ENCODE assay signal across 11 mouse cellular contexts in the genomic region with DNA sequence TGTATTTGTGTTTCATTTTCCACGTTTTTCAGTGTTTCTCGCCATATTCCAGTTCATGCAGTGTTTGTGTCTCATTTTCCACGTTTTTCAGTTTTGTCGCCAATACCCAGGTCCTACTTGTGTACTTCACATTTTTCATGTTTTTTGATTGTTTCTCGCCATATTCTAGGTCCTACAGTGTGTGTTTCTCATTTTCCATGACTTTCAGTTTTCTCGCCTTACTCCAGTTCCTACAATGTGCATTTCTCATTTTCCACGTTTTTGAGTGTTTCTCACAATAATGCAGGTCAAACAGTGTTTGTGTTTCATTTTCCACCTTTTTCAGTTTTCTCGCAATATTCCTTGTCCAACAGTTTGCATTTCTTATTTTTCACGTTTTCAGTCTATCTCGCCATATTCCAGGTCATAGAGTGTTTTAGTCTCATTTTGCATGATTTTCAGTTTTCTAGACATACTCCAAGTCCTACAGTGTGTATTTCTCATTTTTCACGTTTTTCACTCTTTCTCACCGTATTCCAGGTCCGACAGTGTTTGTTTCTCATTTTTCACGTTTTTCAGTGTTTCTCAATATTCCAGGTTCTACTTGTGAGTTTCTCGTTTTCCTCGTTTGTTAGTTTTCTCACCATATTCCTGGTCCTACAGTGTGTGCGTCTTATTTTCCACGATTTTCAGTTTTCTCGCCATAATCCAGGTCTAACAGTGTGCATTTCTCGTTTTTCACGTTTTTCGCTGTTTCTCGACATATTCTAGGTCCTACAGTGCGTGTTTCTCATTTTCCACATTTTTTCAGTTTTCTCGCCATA.
DNase-seq lines count a peak whose midpoint lies in the region; ATAC-seq and TF ChIP-seq lines count a peak whose summit lies in the region.
"Had no signal": no experiment of that assay in that cellular context is flagged by ENCODE, and none has a peak within 500 bp of the region (broad histone marks: within the 10 kb centered on the region; RNA-seq: fewer than 3 reads in every experiment).

No protein-coding gene starts in this region.

- dilution Hi-C loops in CH12.LX (cut with MboI; ENCODE audit: extremely low pct_ligation_motif_present, extremely low pct_unique_long_range_greater_than_20kb, low sequenced_read_pairs): no loop called here

- no peak overlapping the region for H3K4me2 ChIP-seq in kidney, postnatal 0 days (ENCODE audit: low read length)
- no peak overlapping the region for H3K4me2 ChIP-seq in CH12.LX (ENCODE audit: insufficient read depth, low read depth, poor library complexity, severe bottlenecking)
- no peak overlapping the region for H3K4me2 ChIP-seq in hindbrain, postnatal 0 days (ENCODE audit: low read depth, low read length)
- H3K4me2 ChIP-seq: liver, embryonic 15.5 days had no signal

- no peak overlapping the region for H3K9ac ChIP-seq in kidney, postnatal 0 days (ENCODE audit: low read depth, low read length)
- H3K9ac ChIP-seq in CH12.LX (ENCODE audit: insufficient read depth, low read depth): no peak overlapping the region
- no peak overlapping the region for H3K9ac ChIP-seq in hindbrain, postnatal 0 days (replicated peaks; ENCODE audit: low read length)
- H3K9ac ChIP-seq: liver, embryonic 15.5 days had no signal

- no peak for TF ChIP-seq RAD21 in CH12.LX (IDR thresholded peaks at IDR 0.05; ENCODE audit: low read depth, low read length)

- H3K9me3 ChIP-seq in kidney, postnatal 0 days (replicated peaks; ENCODE audit: low read length): peaks cover 30% of the 10 kb centered on the region
- H3K9me3 ChIP-seq in CH12.LX (replicated peaks; ENCODE audit: low read length): peaks cover 11% of the 10 kb centered on the region
- H3K9me3 ChIP-seq in hindbrain, postnatal 0 days (ENCODE audit: low read length): peaks cover 33% of the 10 kb centered on the region

- ATAC-seq in kidney, postnatal 0 days (replicated peaks; ENCODE audit: low FRiP score, low read depth): peak; percentile 59; the same call in 1 of the 2 replicates
- ATAC-seq in hindbrain, postnatal 0 days: no peak

- TF ChIP-seq CTCF in kidney, postnatal 0 days (IDR thresholded peaks at IDR 0.05; ENCODE audit: low read depth): no peak
- peak in 1 of 2 experiments; percentile 67; a peak in 1 of 4 replicates for TF ChIP-seq CTCF in CH12.LX (conservative IDR thresholded peaks at IDR 0.05 in 1 of 2, IDR thresholded peaks at IDR 0.05 in 1 of 2; ENCODE audit: low read depth in 2 of 2, low read length in 2 of 2)
- no peak for TF ChIP-seq CTCF in hindbrain, postnatal 0 days (IDR thresholded peaks at IDR 0.05; ENCODE audit: low read depth)

- no peaks in the 10 kb centered on the region for H3K27me3 ChIP-seq in kidney, postnatal 0 days (ENCODE audit: insufficient read depth, low read length)
- no peaks in the 10 kb centered on the region for H3K27me3 ChIP-seq in CH12.LX (replicated peaks)
- no peaks in the 10 kb centered on the region for H3K27me3 ChIP-seq in hindbrain, postnatal 0 days (ENCODE audit: insufficient read depth, low read length)
- H3K27me3 ChIP-seq: liver, embryonic 15.5 days had no signal

- WGBS in kidney, postnatal 0 days: 84% methylated on average over 25 of the region's 25 CpGs
- WGBS in hindbrain, postnatal 0 days: 84% methylated on average over 25 of the region's 25 CpGs

- DNase-seq in embryo, embryonic 10.5 days (ENCODE audit: low spot score): peak; percentile 29
- no peak for DNase-seq in embryo, embryonic 11 days
- DNase-seq in kidney, postnatal 0 days (ENCODE audit: low spot score): no peak
- no peak for DNase-seq in kidney, adult 18-20 months
- DNase-seq in CH12.LX (ENCODE audit: extremely low read depth): peak; percentile 91
- DNase-seq in hindbrain, postnatal 0 days (ENCODE audit: low spot score): peak; percentile 22
- no peak for DNase-seq in left cerebral cortex, adult 18-20 months (ENCODE audit: low spot score in 2 of 2)
- no peak for DNase-seq in layer of hippocampus, postnatal 36 days
- DNase-seq: adrenal gland, adult 2 months; cerebellum, adult 9-10 months had no signal

- H3K27ac ChIP-seq in kidney, postnatal 0 days: no peak overlapping the region
- H3K27ac ChIP-seq in CH12.LX (ENCODE audit: insufficient read depth, low read depth): no peak overlapping the region
- H3K27ac ChIP-seq in hindbrain, postnatal 0 days: no peak overlapping the region
- H3K27ac ChIP-seq: liver, embryonic 15.5 days had no signal

- H3K36me3 ChIP-seq in kidney, postnatal 0 days (ENCODE audit: insufficient read depth, low read length): no peaks in the 10 kb centered on the region
- no peaks in the 10 kb centered on the region for H3K36me3 ChIP-seq in CH12.LX (replicated peaks in 1 of 2; ENCODE audit: control insufficient read depth in 1 of 2, insufficient read depth in 1 of 2, low read length in 1 of 2)
- no peaks in the 10 kb centered on the region for H3K36me3 ChIP-seq in hindbrain, postnatal 0 days (ENCODE audit: insufficient read depth, low read length)
- H3K36me3 ChIP-seq: liver, embryonic 15.5 days had no signal

- H3K4me1 ChIP-seq in kidney, postnatal 0 days (replicated peaks; ENCODE audit: insufficient read depth, low read length): no peaks in the 10 kb centered on the region
- no peaks in the 10 kb centered on the region for H3K4me1 ChIP-seq in CH12.LX (ENCODE audit: control insufficient read depth in 1 of 2, insufficient read depth in 2 of 2)
- no peaks in the 10 kb centered on the region for H3K4me1 ChIP-seq in hindbrain, postnatal 0 days (ENCODE audit: insufficient read depth, low read length)
- H3K4me1 ChIP-seq: liver, embryonic 15.5 days had no signal

- peaks cover 9% of the 10 kb centered on the region; the same call in 1 of the 2 replicates for H3K79me2 ChIP-seq in CH12.LX (replicated peaks; ENCODE audit: control insufficient read depth, extremely low read depth, insufficient read depth, poor library complexity, severe bottlenecking)

- H3K4me3 ChIP-seq in kidney, postnatal 0 days (replicated peaks; ENCODE audit: low read depth, low read length): no peak overlapping the region
- H3K4me3 ChIP-seq in CH12.LX (replicated peaks in 1 of 3; ENCODE audit: low read depth in 2 of 3, low read length in 2 of 3, poor library complexity in 1 of 3): no peak overlapping the region
- H3K4me3 ChIP-seq in hindbrain, postnatal 0 days (ENCODE audit: low read length): no peak overlapping the region
- H3K4me3 ChIP-seq: liver, embryonic 15.5 days had no signal

- TF ChIP-seq POLR2A in CH12.LX (IDR thresholded peaks at IDR 0.05; ENCODE audit: low read depth, low read length): no peak

- in situ Hi-C loops in CH12.LX (cut with MboI; ENCODE audit: low pct_ligation_motif_present, low pct_unique_long_range_greater_than_20kb, low sequenced_read_pairs): no loop called here

- TF ChIP-seq EP300 in CH12.LX (IDR thresholded peaks at IDR 0.05; ENCODE audit: low read length): no peak

TF ChIP-seq in CH12.LX, 34 proteins besides CTCF, POLR2A, EP300 and RAD21:
- no peak for TF ChIP-seq USF1 (IDR thresholded peaks at IDR 0.05; ENCODE audit: low read depth, low read length)
- no peak for TF ChIP-seq SIN3A (IDR thresholded peaks at IDR 0.05; ENCODE audit: low read length)
- peak; percentile 90; the same call in 1 of the 2 replicates for TF ChIP-seq PAX5 (IDR thresholded peaks at IDR 0.05; ENCODE audit: low read length)
- no peak for TF ChIP-seq RCOR1 (conservative IDR thresholded peaks at IDR 0.05; ENCODE audit: low read depth, low read length)
- no peak for TF ChIP-seq GABPA (IDR thresholded peaks at IDR 0.05; ENCODE audit: insufficient replicate concordance, low read depth, low read length)
- TF ChIP-seq ZC3H11A (IDR thresholded peaks at IDR 0.05; ENCODE audit: low read depth, low read length): no peak
- no peak for TF ChIP-seq UBTF (IDR thresholded peaks at IDR 0.05; ENCODE audit: low read depth, low read length)
- no peak for TF ChIP-seq MXI1 (IDR thresholded peaks at IDR 0.05; ENCODE audit: low read depth, low read length)
TF ChIP-seq in CH12.LX: peak in this region for 1.

Comparison
In these comparisons a context has a peak if more than half of its experiments do, and no peak if none do; other contexts are left out.
1. DNase-seq: peak in embryo, embryonic 10.5 days (single experiment), CH12.LX (single experiment) and hindbrain, postnatal 0 days (single experiment); none in embryo, embryonic 11 days (single experiment), kidney, postnatal 0 days (single experiment), kidney, adult 18-20 months (single experiment), left cerebral cortex, adult 18-20 months (0 of 2) and layer of hippocampus, postnatal 36 days (0 of 2).